Mouse (Mus musculus) G1E (cell line): ENCODE results near the gene Prdm16.

Experiments
- CTCF ChIP-seq: IDR thresholded peaks from 2 replicates; pipeline ENCODE4 v1.5.1; 2012; ENCODE audit warnings: low read depth, low read length, inconsistent platforms, mixed read lengths
- GATA1 ChIP-seq: IDR thresholded peaks from 2 replicates; pipeline ENCODE4 v1.6.1; 2012; ENCODE audit warnings: borderline replicate concordance, low read length, inconsistent platforms, mixed read lengths
- GATA2 ChIP-seq: IDR thresholded peaks from 2 replicates; pipeline ENCODE4 v1.6.1; 2012; ENCODE audit warnings: low read depth, low read length, inconsistent platforms, borderline replicate concordance

GRCm38 (mm10) chr4:154336650-154337049, 300.0 kb downstream of the Prdm16 start:
- TF ChIP-seq CTCF (no peak), GATA1 (no peak), GATA2 (no peak)
